Mouse (Mus musculus) cerebellum, postnatal 25 days (tissue): ENCODE results near the gene Bcl6b.

Experiments
- DNase-seq, 2 experiments: peaks; one replicate each; pipeline ENCODE4 v3.0.0; 2021; ENCODE audit warnings: mixed read lengths in 2 of 2

Gene Bcl6b

DNA sequence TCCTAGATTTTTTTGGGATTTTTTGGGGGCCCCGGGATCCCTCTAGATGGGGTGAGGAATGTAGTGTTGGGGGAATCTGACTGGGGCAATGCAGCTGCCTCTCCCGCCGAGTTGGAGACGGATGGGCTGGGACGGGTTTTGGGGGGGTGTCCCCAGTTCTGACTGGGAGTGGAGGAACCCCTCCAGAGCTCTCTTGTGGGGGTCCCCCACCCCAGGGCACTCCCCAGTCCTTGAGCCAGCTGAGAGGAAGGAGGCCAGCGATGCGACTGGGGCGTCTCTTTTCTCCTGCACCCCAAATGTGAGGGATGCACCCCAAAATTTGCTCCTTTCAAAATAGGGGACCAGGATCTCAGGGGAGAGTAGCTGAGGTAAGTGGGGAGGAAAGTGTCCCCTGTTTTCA is 3.4 kb upstream of the Bcl6b start:
- peak in 1 of 2 experiments; percentile 71 for DNase-seq

DNA sequence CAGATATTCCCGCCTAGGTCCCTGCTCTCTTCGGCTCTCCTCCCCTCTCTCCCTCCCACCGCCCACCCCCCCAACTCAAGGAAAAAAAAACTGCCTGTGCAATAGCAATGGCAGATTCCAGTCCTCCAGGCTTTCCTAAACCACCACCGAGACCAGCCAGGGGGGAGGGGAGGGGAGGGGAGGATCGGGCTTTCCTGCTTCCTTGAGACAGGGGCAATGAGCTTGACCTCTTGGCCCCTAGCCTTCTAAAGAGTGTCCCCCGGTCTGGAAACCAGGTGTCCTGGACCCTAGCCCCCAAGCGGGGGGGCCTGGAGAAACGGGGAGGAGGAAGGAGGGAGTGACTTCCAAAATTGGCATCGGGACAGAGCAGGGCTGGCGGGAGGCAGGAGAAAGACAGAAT is 2.9 kb upstream of the Bcl6b start:
- DNase-seq: peak; percentile 83 to 87

GRCm38 (mm10) chr11:70230239-70230727 is 685 bp upstream of the Bcl6b start:
- DNase-seq: peak; percentile 87 to 92

GRCm38 (mm10) chr11:70228828-70229227 is 770 bp downstream of the Bcl6b start:
- peak; percentile 82 to 91 for DNase-seq

DNA sequence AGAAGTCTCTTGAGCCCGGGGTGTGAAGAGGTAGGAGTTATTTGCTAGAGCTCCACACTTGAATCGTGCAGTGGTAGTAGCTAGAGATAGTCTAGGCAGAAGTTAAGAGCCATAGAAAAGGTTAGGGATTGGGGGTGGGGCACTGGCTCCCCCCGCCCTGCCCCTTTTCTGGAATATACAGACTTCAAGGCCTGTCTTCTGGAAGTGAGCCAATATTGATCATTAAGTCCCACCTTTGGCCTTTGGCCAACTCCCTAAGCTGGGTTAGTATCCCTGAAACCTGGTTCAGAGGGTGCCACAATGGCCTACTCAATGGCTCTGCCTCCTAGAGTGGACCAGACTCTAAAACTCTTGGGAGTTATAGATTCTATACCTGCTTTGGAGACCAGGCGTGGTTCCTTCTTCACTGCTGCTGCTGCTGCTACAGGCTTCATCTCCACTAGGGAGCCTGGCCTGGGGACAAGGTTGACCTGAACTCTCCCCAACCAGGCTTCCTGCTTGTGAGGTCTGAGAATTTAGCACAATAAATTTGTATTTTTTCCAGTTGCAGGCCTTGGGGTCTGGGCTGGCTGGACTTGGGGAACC is 1.8 kb downstream of the Bcl6b start:
- no peak for DNase-seq

DNA sequence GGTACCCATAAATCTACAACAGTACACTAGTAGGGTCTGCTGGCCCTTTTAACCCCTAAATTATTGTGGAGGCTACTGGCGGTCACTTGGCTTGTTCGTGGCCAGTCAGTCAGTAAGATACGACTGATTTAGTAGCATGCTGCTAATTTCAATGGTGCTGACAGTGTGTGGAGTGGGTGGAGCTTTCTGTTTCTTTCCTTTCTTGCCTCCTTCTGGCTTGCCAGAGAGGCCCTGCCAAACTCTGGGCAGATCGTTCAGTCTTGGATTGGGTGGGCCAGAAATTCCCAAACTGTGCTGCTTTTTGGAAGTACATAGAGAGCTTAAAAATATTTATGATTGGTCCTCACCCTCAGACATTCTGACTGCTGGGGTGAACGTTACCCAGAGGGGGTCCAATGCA is 2.5 kb downstream of the Bcl6b start:
- no peak for DNase-seq

- no peak for DNase-seq
Measured at GRCm38 (mm10) chr11:70226602-70226890, 3.1 kb downstream of the Bcl6b start.

- DNase-seq: peak in 1 of 2 experiments; percentile 45
Measured at GRCm38 (mm10) chr11:70225798-70226601, 3.6 kb downstream of the Bcl6b start.

DNA sequence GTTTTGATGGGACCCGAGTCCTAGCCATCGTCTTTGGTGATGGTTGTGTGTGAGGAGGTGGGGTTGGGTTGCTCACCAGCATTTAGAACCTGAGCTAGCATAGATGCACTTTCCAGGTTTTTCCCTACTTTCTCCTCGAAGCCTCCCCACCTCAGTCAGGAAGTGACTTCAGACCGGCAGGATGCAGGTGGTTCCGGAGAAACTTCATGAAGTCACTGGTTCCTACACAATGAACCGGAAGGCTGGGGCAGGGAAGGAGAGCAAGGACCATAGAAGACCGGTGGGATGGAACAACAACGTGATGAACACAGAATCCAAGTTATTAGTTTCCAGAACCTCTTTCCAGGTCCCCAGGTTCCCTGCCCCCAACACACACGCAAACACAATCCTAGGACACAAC is 5.9 kb downstream of the Bcl6b start:
- no peak for DNase-seq

GRCm38 (mm10) chr11:70221603-70222500 is 7.7 kb downstream of the Bcl6b start:
- peak in 1 of 2 experiments; percentile 51 for DNase-seq

- DNase-seq: peak; percentile 95 to 98
Measured at GRCm38 (mm10) chr11:70220731-70221602, 8.6 kb downstream of the Bcl6b start, which contains the start of gene Slc16a13. Gene Slc16a13 (minus strand): TSS chr11:70221064.

- DNase-seq: peak; percentile 72 to 73
Measured at GRCm38 (mm10) chr11:70220323-70220722, 9.3 kb downstream of the Bcl6b start.

DNA sequence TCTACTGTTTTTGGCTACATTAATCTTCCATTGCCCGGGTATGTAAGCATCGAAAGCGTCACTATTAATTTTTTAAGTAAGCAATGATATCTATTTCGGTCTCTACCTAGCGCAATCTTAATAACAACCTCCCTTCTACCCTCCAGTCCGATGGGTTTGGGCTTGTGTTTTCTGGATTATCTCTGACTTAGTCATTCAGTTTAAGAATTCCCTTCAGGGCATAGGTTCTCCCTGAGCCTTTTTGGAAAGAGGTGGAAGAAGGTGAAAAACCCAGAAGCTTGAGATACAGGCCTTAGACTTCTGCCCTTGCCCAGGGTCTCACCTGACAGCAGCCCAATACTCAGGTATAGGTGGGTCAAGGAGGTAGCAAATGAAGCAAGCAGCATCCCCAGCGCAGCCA is 9.7 kb downstream of the Bcl6b start:
- peak in 1 of 2 experiments; percentile 2 for DNase-seq

DNA sequence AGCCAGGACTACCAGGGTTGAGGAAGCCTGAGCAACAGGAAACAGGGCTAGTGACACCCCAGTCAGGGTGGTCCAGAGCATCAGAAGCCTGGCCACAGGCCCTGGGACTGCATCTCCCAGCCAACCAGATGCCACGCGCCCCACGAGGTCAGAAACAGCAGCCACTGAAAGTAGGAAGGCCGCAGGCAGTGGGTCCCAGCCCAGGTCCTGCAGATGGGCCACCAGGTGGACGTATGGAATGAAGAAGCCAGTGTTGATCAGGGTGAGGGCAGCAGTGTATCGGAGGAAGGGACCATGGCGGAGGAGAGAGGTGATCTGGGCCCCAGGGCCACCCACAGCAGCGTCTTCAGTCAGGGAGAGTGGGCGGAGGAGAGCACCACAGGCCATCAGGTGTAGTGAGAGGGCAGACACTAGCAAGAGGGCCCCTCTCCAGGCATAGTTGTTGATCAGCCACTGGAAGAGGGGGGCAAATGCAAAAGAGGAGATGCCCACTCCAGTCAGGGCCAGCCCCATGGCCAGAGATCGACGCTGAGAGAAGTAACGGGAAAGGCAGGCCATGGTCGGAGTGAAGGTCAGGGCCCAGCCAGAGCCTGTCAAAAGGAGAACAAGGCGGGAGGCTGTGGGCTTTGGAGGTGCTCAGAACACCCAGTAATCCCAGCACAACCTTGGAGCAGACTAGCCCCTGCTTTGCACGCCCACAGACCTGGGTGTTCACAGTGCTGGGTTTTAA is 10.7 kb downstream of the Bcl6b start:
- peak in 1 of 2 experiments; percentile 42 for DNase-seq

DNA sequence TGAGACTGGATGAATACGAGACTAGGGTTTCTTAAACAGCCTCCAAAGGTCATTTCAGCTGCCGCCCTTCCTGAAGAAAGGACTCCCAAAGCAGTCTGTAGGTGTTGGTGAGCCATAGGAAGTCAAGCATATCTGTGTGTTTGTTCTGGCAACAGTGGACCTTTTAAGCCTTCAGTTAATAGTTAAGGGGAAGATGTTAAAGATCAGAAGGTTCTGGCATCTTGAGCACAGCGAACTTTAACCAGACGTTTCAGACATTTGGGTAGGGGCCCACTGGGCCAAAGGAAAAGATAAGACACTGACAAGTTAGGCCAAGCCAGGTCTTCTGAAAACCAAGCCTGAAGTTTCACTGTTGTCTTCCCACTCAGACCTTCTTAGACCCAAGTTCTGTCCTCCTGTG is 11.6 kb downstream of the Bcl6b start:
- no peak for DNase-seq

- peak in 1 of 2 experiments; percentile 36 for DNase-seq
Measured at GRCm38 (mm10) chr11:70216103-70216502, 13.5 kb downstream of the Bcl6b start.

DNA sequence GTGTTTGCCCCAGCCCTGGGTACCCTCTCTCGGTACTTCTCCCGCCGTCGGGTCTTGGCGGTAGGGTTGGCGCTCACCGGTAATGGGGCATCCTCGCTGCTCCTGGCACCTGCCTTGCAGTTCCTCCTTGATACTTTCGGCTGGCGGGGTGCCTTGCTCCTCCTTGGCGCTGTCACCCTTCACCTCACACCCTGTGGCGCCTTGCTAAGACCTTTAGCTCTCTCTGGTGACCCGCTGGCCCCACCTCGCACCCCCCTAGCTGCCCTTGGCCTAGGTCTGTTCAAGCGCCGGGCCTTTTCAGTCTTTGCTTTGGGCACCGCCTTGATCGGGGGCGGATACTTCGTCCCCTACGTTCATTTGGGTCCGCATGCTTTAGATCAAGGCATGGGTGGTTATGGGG is 14.3 kb downstream of the Bcl6b start:
- DNase-seq: peak; percentile 60 to 71

DNA sequence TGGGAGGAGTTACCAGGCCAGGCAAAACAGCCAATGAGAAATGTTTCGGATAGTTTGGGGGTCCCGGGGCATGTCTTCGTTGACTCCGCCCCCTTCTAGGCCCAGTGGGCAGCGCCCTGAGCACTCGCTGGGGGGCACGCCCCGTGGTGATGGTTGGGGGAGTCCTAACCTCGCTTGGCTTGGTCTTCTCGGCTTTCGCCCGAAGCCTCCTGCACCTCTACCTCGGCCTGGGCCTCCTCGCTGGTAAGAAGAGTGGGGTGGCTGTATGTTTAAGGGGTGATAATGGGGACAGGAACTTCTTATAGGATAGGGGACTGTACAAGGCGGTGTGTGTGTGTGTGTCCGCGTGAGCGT is 14.8 kb downstream of the Bcl6b start:
- DNase-seq: peak in 1 of 2 experiments; percentile 66

GRCm38 (mm10) chr11:70214191-70214855 is 15.3 kb downstream of the Bcl6b start:
- DNase-seq: peak; percentile 78 to 81

DNA sequence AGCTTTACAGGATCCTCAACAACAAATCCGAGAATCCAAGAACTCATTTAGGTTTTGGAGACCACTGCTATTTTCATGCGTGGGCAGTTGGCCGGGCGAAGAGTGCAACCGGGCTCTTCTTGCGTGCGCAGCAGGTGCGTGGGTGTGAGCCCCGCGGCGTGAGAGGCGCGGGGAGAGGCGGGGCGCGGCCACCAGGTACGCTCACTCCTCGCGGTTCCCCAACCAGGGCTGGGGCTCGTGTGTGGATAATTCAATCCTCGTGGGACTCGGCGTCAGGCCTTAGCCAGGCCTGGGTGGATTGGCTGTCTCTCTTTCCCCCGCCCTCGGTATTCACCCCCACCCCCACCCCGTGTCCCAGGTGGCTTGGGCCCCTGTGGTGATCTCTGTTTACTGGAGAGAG is 15.9 kb downstream of the Bcl6b start:
- DNase-seq: peak; percentile 89 to 91

GRCm38 (mm10) chr11:70212896-70213295 is 16.7 kb downstream of the Bcl6b start:
- DNase-seq: peak; percentile 77 to 87
